Mouse (Mus musculus) stomach, embryonic 14.5 days (tissue): ENCODE measurements around the gene Otub2. TPM values are rescaled to one million over a fixed set of nuclear protein-coding genes. Genes with fewer than 3 reads are reported as not detected.

Source experiments
- ATAC-seq: fragments of 200-750 bp; cut with Nextera tagmentation; 2 replicates; pipeline ENCODE4 v1.8.0; 2017; ENCODE audit warnings: low read depth, moderate TSS enrichment; ENCODE audit not compliant: insufficient number of reproducible peaks, insufficient read depth, low FRiP score
- H3K27ac ChIP-seq: fragments of 300-500 bp; sonication (generic); 2 replicates; pipeline ENCODE4 v1.5.1; 2014; ENCODE audit warnings: mild to moderate bottlenecking, low read length, moderate library complexity, mixed read lengths
- H3K27me3 ChIP-seq: fragments of 300-500 bp; sonication (generic); 2 replicates; pipeline ENCODE4 v1.6.1; 2014; ENCODE audit warnings: low read length, control low read depth, mixed read lengths; ENCODE audit not compliant: control insufficient read depth, insufficient read depth
- H3K36me3 ChIP-seq: fragments of 300-500 bp; sonication (generic); 2 replicates; pipeline ENCODE4 v1.6.1; 2014; ENCODE audit warnings: mild to moderate bottlenecking, control low read depth, low read length, moderate library complexity, mixed read lengths; ENCODE audit not compliant: control insufficient read depth, insufficient read depth
- H3K4me1 ChIP-seq: fragments of 300-500 bp; sonication (generic); 2 replicates; pipeline ENCODE4 v1.6.1; 2014; ENCODE audit warnings: low read length, control low read depth, mixed read lengths; ENCODE audit not compliant: control insufficient read depth, insufficient read depth
- H3K4me2 ChIP-seq: fragments of 300-500 bp; sonication (generic); replicated peaks from 2 replicates; pipeline ENCODE4 v1.6.1; 2014; ENCODE audit warnings: low read depth, low read length, control low read depth
- H3K4me3 ChIP-seq: fragments of 300-500 bp; sonication (generic); 2 replicates; pipeline ENCODE4 v1.5.1; 2014; ENCODE audit warnings: low read depth, low read length, control low read depth
- H3K9ac ChIP-seq: fragments of 300-500 bp; sonication (generic); replicated peaks from 2 replicates; pipeline ENCODE4 v1.6.1; 2014; ENCODE audit warnings: low read depth, mild to moderate bottlenecking, control low read depth, low read length, moderate library complexity, mixed read lengths
- H3K9me3 ChIP-seq: fragments of 300-500 bp; sonication (generic); 2 replicates; pipeline ENCODE4 v1.6.1; 2016; ENCODE audit warnings: low read depth, low read length, control low read depth; ENCODE audit not compliant: control insufficient read depth
- WGBS: fragments of 180-500 bp; shearing (Covaris S2); extraction: QIAGEN DNeasy Blood & Tissue Kit; methylation state at CpG from one replicate; pipeline ENCODE4 v1.1.7; 2014; 5-methylcytosine and 5-hydroxymethylcytosine counted together
- polyA plus RNA-seq: library from polyadenylated mRNA; unstranded; fragments of >200 nt; fragmentation: Nextera tagmentation; extraction: Ambion mirVana; gene quantifications from 2 replicates; pipeline ENCODE4 v1.2.1, GENCODE M21; 2014

Gene Otub2
- polyA plus RNA-seq, 1 experiment from 2014 or later, result 7.2 TPM

DNA sequence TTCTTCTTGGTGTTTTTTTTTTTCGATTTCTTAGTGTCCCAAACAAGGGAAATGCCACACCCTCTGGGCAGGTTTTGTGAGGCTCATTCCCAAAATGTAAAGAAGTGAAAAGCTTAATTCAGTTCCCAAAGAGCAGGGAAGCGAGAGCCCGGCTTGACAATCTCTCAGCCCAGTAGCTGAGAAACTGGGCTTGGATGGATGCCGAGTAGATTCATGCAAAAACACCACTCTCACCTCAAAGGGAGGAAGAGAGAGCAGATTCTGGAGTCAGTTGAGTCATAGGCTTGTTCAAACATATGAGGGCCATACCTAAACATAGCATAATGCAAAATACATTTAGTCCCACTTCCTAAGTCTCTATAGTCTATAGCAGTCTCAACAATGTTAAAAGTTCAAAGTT is 8.3 kb upstream of the Otub2 start:
- Histone ChIP-seq H3K4me1 (no peaks in the 10 kb centered on the region), H3K9me3 (no peaks in the 10 kb centered on the region), H3K27me3 (no peaks in the 10 kb centered on the region), H3K4me2 (no peak overlapping the region), H3K9ac (no peak overlapping the region), H3K36me3 (no peaks in the 10 kb centered on the region), H3K27ac (no peak overlapping the region), H3K4me3 (no peak overlapping the region)
- no peak for ATAC-seq
- 78% methylated on average over 4 of the region's 4 CpGs for WGBS

DNA sequence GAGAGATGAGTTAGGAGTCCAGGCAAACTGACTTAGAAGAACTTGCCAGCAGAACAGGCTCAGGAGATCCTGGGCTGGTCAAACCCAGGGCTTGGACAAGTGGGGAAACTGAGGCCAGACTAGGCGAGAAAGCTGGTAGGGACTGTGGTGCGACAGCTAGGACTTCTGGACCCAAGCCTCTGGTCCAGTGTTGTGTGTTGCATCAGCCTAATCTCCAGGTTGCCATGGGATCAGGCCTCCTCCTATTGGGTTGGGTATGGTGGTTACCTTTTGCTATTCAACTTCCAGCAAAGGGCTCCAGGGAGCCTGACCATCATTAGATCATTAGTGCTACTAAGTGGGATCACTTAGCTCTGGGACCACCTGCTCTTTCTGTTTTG is 856 bp downstream of the Otub2 start:
- WGBS, result 77% methylated on average over 2 of the region's 2 CpGs

DNA sequence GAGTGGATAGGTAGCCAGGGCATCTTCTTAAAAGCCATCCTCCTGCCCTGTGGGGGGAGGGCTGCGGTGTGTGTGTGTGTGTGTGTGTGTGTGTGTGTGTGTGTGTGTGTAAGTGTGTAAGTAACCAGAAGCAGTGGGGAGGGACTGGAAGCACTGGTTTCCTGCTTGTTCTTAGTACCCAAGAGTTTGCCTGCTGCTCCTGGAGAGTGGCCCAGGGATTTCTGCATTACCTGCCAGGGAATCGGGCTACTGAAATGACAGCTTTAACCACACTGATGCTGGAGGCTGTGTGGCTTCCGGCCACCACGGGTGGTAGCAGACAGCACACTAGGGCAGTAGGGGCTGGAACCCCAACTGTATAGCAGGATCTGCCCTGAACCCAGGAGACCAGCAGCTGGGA is 1.5 kb downstream of the Otub2 start:
- WGBS, result 66% methylated on average over 4 of the region's 4 CpGs
- Histone ChIP-seq H3K36me3 (no peaks in the 10 kb centered on the region), H3K4me3 (no peak overlapping the region), H3K9ac (no peak overlapping the region), H3K27ac (no peak overlapping the region), H3K9me3 (no peaks in the 10 kb centered on the region), H3K4me2 (no peak overlapping the region), H3K4me1 (no peaks in the 10 kb centered on the region), H3K27me3 (no peaks in the 10 kb centered on the region)
- ATAC-seq, result no peak

More for the DNA sequence above, 856 bp downstream of the Otub2 start:
- Histone ChIP-seq H3K27ac (no peak overlapping the region), H3K27me3 (no peaks in the 10 kb centered on the region), H3K9ac (peak overlapping the region; percentile 67), H3K9me3 (no peaks in the 10 kb centered on the region), H3K4me3 (peak overlapping the region; percentile 61), H3K4me1 (no peaks in the 10 kb centered on the region), H3K4me2 (peak overlapping the region; percentile 61), H3K36me3 (no peaks in the 10 kb centered on the region)
- ATAC-seq, result no peak

DNA sequence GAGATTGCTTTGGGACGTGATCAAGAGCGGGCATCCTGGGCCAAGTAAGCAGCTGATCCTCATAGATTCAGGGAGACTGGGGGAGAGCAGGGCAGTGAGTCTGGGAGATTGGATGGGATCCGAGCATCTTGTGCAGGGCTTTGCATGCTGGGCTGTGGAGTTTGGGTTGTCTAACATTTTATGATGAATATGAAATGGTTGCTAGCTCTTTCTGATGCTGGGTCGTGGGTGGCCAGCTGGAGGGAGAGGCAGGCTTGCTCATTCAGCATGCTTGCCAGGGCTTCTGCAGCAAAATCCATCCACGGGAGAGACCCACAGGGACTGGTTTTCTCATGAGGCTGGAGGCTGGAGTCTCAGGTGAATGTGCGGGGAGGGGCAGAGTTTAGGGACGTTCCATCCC is 2.6 kb downstream of the Otub2 start:
- Histone ChIP-seq H3K9ac (no peak overlapping the region), H3K4me3 (no peak overlapping the region), H3K9me3 (no peaks in the 10 kb centered on the region), H3K4me2 (no peak overlapping the region), H3K27ac (no peak overlapping the region), H3K27me3 (no peaks in the 10 kb centered on the region), H3K36me3 (no peaks in the 10 kb centered on the region), H3K4me1 (no peaks in the 10 kb centered on the region)
- ATAC-seq, result no peak
- WGBS, result 58% methylated on average over 7 of the region's 7 CpGs

DNA sequence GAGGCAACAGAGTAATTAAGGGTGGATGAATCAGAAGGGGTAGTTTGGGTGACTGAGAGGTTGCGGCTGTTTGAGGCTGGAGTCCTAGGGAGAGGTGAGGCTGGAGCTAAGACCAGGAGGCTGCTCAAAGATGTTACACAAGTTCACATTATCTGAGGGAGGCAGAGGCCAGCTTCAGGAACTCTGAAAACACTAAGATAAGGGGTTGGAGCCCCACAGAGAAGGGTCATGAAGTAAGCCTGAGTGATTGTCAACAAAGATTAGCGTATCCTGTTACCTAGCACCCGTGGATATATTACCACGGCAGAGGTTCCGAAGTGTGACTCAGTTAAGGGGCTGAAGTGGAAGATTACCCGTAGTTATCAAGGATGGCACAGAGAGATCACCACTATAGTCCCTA is 5.0 kb downstream of the Otub2 start:
- peak; percentile 54; the same call in 1 of the 2 replicates for ATAC-seq
- Histone ChIP-seq H3K4me1 (no peaks in the 10 kb centered on the region), H3K27me3 (no peaks in the 10 kb centered on the region), H3K36me3 (no peaks in the 10 kb centered on the region), H3K4me2 (no peak overlapping the region), H3K27ac (no peak overlapping the region), H3K9ac (no peak overlapping the region), H3K9me3 (no peaks in the 10 kb centered on the region), H3K4me3 (no peak overlapping the region)
- 25% methylated on average over 6 of the region's 6 CpGs for WGBS

DNA sequence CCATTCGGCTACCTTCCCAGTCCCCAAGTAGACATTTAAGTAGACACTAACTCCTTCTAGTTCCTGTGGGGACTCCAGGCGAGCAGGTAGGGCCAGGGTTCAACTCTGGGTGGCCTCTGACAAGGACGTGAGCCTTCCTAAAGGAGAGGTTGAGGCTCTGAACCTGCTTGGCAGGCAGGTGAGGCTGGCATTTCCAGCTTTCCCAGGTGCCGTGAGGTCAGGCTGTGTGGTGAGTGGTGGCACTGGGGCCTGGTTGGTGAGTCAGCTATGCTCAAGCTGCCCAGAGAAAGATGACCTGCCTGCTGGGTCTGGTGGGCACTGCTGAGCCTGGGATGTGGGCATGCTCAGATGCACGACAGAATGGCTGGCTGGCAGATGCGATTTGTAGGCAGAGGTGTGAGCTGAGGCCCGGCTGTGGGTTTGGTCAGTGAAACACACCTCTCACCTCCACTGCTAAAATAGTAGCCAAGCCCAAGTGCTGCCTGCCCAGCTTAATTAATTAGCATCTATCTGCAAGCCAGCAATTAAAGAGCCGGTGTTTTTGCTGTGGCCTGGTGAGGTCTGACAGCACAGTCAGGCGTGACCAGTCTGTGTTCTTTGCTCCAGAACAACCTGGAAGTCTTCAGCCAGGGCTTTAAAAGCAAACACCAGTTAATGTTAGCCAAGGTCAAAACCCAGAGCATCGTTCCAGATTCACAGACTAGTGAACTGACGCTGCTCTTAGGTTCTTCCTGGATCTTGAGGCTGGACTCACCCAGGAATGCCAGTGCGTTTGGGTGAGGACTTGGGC is 7.2 kb downstream of the Otub2 start:
- Histone ChIP-seq H3K4me1 (no peaks in the 10 kb centered on the region), H3K27ac (no peak overlapping the region)

DNA sequence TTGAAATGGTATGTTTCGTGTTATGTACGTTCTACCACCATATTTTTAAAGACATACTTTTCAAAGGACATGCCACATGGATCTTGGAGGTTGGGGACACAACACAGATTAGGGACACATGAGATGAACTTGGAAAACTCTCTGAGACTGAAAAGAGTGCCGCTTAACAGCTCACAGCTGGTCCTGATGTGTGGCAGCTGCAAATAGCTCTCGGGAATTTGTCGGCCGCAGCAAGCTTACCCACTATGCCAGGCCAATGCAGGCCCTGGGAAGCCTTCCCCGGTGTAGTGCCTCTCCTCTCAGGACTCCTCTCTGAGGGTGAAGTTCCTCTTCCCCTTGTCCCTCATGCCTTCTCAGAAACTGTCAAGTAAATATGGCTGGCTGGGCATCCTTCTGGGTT is 8.3 kb downstream of the Otub2 start:
- Histone ChIP-seq H3K4me2 (no peak overlapping the region), H3K9ac (no peak overlapping the region), H3K27ac (no peak overlapping the region), H3K27me3 (no peaks in the 10 kb centered on the region), H3K36me3 (no peaks in the 10 kb centered on the region; the same call in 1 of the 2 replicates), H3K4me1 (no peaks in the 10 kb centered on the region), H3K4me3 (no peak overlapping the region), H3K9me3 (no peaks in the 10 kb centered on the region)
- WGBS, result 65% methylated on average over 7 of the region's 7 CpGs
- no peak for ATAC-seq

More for the DNA sequence above, 7.2 kb downstream of the Otub2 start:
- Histone ChIP-seq H3K4me2 (no peak overlapping the region), H3K4me3 (no peak overlapping the region), H3K36me3 (no peaks in the 10 kb centered on the region; the same call in 1 of the 2 replicates), H3K9ac (no peak overlapping the region), H3K27me3 (no peaks in the 10 kb centered on the region), H3K9me3 (no peaks in the 10 kb centered on the region)
- WGBS, result 62% methylated on average over 12 of the region's 12 CpGs
- ATAC-seq, result no peak

DNA sequence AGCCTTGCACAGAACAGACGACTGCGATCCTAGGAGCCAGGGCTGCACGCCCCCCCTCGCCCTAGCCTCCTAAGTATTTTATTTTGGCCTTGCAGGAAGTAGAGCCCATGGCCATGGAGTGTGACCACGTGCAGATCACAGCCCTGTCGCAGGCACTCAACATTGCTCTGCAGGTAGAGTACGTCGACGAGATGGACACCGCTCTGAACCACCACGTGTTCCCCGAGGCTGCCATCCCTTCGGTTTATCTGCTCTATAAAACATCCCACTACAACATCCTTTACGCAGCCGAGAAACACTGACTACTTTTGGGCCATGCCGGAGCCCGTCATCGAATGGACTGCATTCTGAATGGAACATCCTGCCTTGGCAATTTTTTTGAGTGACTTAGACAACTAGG is 15.6 kb downstream of the Otub2 start:
- no peaks in the 10 kb centered on the region for H3K27me3 ChIP-seq
- H3K36me3 ChIP-seq, result peaks cover 38% of the 10 kb centered on the region
- 89% methylated on average over 18 of the region's 18 CpGs for WGBS
- no peaks in the 10 kb centered on the region for H3K4me1 ChIP-seq
- no peak overlapping the region for H3K27ac ChIP-seq
- H3K9ac ChIP-seq, result no peak overlapping the region
- no peak for ATAC-seq
- H3K4me3 ChIP-seq, result no peak overlapping the region
- no peak overlapping the region for H3K4me2 ChIP-seq
- H3K9me3 ChIP-seq, result no peaks in the 10 kb centered on the region

DNA sequence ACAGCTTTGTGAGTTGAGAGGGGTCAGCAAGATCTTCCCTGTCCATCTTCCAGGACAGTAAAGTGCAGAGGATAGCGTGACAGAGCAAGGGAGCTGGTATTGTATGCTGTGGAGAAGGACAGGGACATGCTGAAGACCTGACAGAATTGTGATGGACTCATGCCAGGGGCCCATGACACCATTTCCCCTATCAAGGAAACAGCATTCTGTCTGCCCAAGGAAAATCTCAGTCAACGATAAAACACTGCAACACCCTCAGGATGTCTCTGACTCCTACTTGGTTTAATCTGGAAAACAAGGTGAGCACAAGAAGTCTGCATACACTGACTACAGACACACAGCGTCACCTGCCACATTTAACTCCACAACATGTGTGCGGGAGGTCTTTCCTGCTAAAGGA is 19.2 kb downstream of the Otub2 start, which contains the start of gene 9330161L09Rik:
Gene 9330161L09Rik (minus strand): TSS at position 101 of the 400 bp plus-strand sequence.
- Histone ChIP-seq H3K4me1 (no peaks in the 10 kb centered on the region), H3K36me3 (peaks cover 64% of the 10 kb centered on the region), H3K27me3 (no peaks in the 10 kb centered on the region), H3K27ac (no peak within 1 kb of the TSS), H3K4me2 (no peak within 1 kb of the TSS), H3K4me3 (no peak within 1 kb of the TSS), H3K9me3 (no peaks in the 10 kb centered on the region), H3K9ac (no peak within 1 kb of the TSS)
- 95% methylated on average over 4 of the region's 4 CpGs for WGBS
- no peak for ATAC-seq
